Mouse (Mus musculus): ENCODE data around the gene Dnajb3. TPM values are rescaled to one million over a fixed set of nuclear protein-coding genes. Genes with fewer than 3 reads are reported as not detected.

Dnajb3 gene
- under 1 TPM in 2 of 3 experiments, not detected in 1; 0.47 to 0.99 TPM for polyA plus RNA-seq (2017; shearing (Covaris generic))

DNA sequence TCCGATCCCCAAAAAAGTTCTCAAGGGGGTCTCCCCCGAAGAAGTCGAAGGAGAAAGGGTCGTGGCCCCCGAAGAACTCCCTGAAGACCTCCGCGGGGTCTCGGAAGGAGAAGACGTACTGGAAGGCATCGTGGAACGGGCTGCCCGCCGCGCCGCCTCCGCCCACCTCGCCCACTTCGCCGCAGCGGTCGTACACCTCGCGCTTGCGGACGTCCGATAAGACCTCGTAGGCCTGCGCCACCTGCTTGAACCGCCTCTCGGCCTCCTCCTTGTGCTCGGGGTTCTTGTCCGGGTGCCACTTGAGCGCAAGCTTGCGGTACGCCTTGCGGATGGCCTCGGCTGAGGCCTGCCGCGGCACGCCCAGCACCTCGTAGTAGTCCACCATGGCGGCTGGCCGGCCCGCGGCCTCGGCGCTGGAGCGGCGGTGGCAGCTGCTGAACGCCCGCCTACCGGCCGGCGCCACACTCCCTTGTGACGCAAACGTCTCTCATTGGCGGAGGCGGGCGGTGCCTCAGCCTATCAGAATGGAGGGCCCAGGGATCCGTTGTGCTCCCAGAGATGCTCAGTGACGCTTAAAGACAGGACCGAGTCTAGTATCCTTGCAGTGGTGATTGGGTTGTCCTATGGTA, at the start of gene Dnajb3:
Dnajb3 (minus strand) TSS at position 489 of the 629 bp plus-strand sequence.
- peak; percentile 65 for ATAC-seq

GRCm38 (mm10) chr1:88254793-88255465, 49.3 kb upstream of the Dnajb3 start:
- no peak for ATAC-seq

DNA sequence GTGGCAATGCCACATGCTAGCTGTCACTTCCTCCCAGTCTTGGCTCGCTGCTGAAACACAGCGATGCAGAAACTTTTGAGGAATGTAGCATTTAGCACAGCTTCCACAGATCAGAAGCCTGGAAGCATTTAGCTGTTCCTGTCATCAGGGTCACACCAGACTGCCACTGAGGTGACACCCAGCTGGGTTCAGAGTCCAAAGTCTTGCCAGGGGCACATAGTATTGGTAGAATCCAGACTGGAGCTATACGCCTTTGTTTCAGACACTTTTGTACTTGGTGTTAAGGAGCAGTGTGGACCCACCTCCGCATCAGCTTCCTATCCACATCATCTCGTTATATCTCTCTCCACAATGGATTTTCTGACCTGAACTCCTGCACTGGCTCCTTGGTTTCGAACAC, 48.0 kb upstream of the Dnajb3 start:
- ATAC-seq: no peak

GRCm38 (mm10) chr1:88253106-88253505, 47.5 kb upstream of the Dnajb3 start:
- no peak for ATAC-seq

DNA sequence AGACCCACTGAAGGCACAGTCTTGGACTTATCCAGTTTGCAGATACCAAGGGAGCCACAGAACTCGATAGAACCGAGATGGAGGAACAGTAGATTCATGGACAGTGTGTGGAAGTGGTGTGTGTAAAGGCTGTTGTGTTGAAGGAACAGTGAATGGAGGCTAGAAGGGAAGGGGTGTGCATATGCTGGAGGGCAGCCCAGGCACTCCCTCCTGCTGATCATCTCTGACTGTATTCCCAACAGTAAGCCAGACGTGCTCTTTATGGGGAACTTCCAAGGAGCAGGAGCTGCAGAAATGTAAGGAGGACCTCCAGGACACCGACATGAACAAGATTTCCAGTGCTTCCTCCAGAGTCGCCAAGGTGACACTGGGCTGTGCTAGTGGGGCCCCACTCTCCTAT, 44.4 kb upstream of the Dnajb3 start:
- ATAC-seq: no peak

DNA sequence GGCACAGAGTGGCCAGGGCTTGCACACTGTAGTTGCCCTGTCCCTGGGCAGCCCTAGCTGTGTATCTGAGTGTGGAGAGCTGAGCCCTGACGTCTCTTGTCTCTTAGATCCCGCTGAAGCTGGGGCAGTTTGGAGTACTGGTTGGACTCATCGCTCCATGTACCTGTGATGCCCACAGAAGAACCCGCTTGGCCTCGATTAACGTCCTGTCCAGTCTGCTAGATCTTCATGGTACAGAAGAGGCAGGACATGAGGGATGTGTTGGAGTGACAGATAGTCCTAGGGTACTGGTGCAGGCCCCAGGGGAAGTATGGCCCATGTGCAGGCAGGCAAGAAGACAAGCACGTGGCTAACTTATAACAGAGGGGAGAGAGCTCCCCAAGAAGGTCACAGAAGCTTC, 44.0 kb upstream of the Dnajb3 start:
- ATAC-seq: no peak

DNA sequence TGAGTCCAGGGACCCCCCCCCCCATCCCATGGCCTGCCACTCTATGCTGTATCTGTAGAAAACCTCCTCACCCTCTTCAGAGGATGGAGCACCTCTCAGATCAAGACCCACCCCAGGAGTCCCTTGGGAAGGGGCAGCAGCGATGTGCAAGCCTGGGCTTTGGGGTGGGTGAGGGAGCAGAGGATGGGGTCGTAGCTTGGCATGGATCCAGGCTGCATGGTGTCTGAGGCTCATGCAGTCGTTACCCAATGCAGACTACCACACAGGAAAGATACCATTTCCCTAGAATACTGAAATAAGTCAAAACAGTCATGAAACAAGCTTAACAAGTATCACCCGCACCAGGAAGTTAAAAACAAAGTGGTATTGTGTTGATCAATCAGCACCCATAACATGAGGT, 43.1 kb upstream of the Dnajb3 start:
- no peak for ATAC-seq

DNA sequence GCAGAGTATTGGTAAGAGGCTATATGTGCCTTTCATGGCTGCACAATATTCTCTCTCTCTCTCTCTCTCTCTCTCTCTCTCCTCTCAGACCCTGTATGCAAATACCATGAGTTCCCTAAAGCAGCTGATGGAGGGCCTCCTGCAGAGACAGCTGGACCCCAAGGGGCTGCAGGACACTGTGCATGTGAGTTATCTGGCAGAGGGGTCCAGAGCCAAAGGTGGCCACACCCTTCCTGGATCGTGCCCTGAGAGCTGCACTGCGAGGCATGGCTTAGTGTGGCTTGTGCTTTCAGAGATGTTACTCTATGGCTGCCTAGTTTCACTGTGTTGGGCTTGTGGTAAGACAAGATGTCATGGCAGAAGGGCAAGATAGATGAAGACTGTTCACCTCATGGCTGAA, 42.1 kb upstream of the Dnajb3 start:
- ATAC-seq: no peak

- no peak for ATAC-seq
Observed at GRCm38 (mm10) chr1:88246386-88246785, 40.8 kb upstream of the Dnajb3 start.

GRCm38 (mm10) chr1:88245881-88246280, 40.3 kb upstream of the Dnajb3 start:
- ATAC-seq: no peak

DNA sequence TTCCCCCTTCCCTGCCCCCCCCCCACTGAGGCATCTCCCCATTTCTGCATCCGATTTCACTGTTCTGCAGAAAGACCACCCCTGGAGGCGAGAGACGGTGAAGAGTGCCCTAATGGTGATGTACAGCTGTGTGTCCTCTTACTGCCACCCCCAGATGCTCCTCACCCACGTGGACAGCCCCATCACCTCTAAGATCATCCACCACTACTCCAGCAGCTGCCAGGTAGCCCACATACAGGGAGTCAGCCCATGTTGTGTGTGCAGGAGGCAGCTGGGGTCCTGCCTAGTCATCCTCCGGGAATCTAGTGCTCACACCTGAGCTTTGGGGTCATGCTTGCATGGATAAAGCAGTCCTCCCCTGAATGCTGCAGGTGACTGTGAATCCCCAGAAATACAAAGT, 38.3 kb upstream of the Dnajb3 start:
- no peak for ATAC-seq

DNA sequence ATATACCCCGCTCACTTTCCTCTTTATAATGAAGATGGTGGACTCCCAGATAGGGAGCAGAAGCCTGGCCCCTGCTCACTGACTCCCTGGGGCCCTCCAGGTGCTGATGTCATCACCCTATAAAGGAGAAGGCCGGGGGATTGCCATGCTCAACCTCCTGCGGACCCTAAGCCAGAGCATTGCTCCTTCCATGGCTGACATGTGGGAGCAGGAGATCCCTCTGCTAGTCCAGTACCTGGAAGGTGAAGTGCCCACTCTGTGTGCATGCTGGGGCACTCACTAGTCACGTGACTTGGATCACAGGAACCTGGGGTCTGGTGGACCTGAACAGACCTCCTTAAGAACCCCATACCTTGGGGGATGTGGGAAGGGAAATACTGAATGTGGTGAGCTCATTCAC, 35.0 kb upstream of the Dnajb3 start:
- no peak for ATAC-seq

DNA sequence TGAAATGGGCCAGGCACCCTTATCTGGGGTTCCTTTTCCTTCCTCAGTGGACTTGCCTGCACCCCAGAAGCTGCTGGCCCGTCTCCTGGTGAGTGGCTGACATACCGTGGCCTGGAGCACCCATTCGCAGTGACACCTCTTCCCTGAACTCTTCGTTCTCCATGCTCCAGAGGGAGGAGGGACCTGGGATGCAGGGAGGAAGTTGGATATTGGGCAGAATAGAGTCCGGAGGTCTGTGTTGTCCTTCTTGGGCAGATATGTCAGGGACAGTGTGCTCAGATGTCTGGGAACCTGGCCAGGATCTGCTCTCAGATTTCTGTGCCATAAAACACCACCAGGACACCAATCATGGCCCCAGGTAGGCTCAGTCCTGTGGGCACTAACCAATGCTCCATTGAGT, 34.5 kb upstream of the Dnajb3 start:
- ATAC-seq: no peak

GRCm38 (mm10) chr1:88238771-88239170, 33.2 kb upstream of the Dnajb3 start:
- ATAC-seq: no peak

GRCm38 (mm10) chr1:88237311-88237710, 31.7 kb upstream of the Dnajb3 start:
- ATAC-seq: no peak

DNA sequence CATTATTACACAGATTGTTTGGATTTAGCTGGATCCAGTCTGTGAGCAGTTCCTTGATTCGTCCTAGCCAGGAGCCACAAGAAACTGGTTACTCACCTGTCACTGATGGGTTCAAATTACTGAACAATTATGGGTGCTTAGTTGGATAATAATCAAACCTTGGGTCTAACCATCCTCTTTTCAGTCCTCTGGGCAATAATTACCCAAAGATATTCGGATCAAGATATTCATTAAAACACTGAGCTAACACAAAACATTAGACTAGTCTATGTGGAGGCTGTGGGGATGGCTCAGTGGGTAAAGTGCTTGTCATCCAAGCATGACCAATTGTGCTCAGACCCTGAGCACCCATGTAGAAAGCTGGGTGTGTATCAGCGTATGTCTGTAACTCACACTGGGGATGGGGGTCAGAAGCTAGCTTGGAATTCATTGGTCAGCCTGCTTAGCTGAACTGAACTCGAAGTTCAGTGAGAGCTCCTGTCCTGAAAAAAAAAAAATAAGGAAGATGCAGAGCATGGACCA, 30.4 kb upstream of the Dnajb3 start:
- no peak for ATAC-seq

GRCm38 (mm10) chr1:88235046-88235893, 29.7 kb upstream of the Dnajb3 start:
- ATAC-seq: no peak

GRCm38 (mm10) chr1:88234646-88235045, 29.1 kb upstream of the Dnajb3 start:
- no peak for ATAC-seq

DNA sequence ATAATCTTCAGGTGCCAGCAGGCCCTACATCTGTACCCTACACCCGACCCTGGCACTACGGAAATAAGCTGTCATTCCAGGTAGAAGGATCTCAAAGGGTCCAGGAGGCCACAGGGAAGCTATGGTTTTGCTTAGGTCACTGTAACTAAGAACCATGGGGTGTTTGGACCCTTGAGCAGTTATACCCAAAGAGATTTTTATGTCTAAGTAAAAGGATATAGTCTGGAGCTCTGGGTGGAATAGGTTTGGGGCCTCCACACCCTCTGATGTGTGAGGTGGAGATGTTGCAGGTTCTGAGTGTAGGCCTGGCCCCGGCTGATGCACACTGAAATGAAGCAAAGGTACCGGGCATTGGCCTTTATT, 28.6 kb upstream of the Dnajb3 start:
- ATAC-seq: no peak

DNA sequence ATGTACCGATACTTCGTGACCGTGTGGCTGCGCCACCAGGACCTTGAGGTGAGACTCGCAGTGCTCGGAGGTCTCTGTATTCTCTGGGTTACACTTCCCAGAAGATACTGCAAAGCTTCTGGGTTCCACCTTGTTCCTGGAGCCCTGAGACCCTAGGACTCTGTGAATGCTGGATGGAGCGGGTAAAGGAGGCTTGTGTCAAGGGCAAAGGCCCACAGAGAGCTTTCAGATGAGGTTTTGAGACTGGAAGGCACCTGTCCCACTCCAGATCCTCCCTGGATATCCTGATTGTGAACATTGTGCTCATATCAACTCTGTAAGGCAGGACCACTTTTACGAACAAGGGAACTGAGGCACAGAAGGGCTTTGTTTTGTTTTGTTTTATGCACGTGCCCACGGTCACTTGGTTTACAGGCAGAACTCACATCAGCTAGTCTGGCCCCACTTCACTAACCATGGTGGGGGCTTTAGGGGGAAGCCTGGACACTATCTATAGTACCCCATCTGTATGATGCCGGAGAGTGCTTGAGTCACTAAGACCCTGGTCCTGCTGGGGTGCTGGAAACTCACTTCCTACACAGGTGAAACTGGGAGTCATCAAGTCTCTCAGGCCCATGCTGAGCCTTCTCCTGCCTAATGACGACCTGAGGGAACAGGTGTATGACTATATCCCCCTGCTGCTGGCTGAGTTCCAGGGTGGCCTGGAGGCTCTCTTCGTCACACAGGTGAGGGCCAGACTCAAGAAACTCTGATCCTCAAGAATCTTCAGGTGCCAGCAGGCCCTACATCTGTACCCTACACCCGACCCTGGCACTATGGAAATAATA, 28.1 kb upstream of the Dnajb3 start:
- ATAC-seq: no peak

GRCm38 (mm10) chr1:88232664-88233380, 27.2 kb upstream of the Dnajb3 start:
- ATAC-seq: no peak

All from inflammation-experienced regulatory T-cells, adult 6 months (primary cell).